Mouse (Mus musculus): Measurements from ENCODE around the gene Gramd1a. TPM values are rescaled to one million over a fixed set of nuclear protein-coding genes. Genes with fewer than 3 reads are reported as not detected.

The Gramd1a gene
- 100 to 1,000 TPM; 123 to 134 TPM for total RNA-seq (2021)
- long read RNA-seq, experiment 1, partial matches to known transcripts, result 26 of 121 reads
- long read RNA-seq, experiment 1, other reads (novel, unspliced or antisense), result 94 of 121 reads
- long read RNA-seq, experiment 2, partial matches to known transcripts, result 29 of 126 reads
- long read RNA-seq, experiment 2, other reads (novel, unspliced or antisense), result 97 of 126 reads

DNA sequence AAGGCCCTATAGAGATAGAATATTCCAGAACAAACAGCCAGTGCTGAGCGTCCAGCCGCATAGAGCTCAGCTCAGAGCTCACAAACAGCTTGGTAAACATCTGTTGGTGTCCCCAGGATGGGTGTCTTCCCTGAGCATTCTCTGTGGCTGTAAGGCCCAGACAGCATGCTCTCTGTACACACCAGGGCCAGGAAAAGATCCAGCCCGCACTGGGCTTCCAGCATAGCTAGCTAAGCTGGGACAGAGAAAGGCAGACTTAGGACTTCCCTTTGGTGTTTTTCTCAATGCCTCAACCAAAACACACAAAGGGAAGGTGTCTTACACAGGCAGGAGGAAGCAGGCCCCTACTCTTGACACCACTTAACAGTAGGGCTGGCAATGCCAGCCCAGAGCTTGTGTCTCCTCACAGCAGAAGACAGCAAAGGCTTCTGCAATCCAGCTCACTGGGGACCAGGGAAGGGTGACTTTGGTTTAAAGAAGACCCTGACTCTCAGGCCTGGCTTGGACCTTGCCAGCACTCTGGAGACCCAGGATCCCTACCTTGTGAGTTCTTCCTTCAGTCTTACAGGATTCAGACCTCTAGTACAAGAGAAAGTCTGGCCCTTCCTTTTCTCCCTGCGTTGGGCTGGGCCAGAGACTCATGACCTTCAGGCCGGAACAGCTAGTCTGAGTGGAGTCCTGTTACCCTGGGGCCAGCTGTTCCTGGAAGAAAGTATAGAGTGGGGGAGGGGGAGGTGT is at the start of gene Gramd1a:
Gramd1a (minus strand) TSS at position 601 of the 738 bp plus-strand sequence.
- no peak for DNase-seq (ENCODE audit: low spot score in 2 of 2)

DNA sequence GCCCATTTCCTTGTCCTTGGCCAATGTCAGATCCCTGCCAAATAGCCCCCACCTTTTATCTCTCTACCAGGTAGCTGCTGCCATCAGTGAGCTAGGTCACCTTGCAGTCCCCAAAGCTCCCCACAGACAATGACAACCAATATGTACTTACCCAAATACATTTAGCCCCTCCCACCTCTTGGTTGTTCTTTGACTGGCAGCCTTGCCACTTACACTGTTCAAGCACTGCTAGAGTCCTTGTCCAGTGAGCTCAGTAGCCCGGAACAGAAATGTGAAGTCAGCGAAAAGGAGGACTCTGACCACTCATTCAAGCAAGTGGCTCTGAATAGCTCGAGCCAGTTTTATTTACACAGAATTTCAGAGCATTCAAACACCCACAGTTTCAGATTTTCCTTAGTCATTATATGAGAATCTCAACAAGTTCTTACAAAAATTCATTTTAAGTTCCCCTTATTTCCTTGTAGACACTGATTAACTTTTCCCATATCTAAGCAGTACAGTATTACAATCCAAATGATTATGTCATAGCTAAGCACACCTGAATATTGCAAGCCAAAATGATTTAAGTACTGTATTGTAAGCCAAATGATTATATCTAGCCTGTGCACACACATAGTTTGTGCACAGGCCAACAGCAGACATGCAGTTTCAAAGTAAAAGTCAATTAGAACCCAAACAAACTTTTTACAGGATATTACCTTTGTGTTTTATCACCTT is 40.1 kb upstream of the Gramd1a start:
- DNase-seq (ENCODE audit: low spot score in 2 of 2), result no peak

DNA sequence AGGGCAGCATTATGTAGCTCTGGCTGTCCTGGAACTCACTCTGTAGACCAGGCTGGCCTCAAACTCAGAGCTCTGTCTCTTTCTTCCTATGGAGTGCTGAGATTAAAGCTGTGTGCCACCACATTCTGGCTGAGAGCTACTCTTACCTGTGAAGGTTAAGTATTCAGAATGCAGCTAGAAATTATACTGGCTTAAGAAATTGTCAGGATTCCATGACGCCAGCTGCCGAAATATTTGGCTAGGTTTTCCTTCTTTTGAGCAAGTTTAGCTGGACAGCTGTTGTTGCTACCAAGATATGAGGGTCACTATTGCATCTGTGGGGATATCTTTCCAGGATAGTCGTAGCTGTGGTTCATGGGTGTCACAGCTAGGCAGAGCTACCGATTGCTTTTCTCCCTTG is 29.0 kb upstream of the Gramd1a start:
- DNase-seq (ENCODE audit: low spot score in 2 of 2), result no peak

DNA sequence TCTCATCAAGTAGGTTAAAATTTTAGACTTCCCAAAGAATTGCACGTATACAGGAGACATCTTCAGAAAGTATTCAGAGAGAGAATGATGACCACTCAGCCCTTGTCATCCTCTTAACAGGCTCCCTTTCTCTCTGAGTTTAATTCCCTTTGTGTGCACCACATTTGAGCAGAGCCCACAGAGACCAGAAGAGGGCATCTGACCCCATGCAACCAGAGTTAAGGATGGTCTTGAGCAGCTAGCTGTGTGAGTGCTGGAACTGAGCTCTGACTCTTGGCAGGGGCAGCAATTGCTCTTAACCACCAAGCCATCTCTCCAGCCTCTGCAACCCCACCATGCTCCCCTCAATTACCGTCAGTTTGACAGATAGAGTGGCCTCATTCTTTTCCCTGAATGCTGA is 27.2 kb upstream of the Gramd1a start:
- no peak for DNase-seq (ENCODE audit: low spot score in 2 of 2)

DNA sequence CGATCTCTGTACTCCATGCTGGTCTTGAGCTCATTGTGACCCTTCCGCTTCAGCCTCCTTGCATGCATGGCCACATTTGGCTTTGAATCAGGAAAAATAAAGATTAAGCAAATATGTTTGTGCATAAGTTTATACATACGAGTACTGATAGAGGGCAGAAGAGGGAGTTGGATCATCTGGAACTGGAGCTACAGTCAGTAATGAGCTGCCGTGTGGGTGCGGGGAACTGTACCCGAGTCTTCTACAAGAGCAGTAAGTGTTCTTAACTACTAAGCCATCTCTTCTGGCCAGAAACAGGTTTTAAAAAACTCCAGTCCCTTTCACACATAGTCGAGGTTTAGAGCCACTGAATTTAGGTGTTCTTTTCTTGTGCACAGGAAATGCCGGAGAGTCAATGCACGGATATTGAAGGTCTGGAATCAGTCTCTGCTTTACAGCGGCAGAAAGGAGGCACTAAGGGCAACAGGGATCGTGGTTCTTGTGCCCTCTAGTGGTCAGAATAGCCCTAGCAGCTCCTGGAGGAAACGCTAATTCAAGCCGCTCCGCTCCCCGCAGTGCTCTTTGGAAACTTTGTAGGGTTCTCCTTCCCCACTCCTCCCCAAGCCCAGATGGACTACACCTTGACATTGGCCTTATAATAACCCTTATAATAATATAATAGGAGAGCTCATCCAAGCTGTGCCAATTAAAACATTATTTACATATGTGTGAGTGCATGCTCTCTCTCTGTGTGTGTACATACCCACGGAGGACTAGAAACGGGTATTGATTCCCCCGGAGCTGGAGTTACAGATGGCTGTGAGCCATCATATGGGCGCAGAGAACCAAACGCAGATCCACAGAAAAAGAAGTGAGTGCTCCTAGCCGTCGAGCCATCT is 21.4 kb upstream of the Gramd1a start:
- peak; percentile 74 to 75 for DNase-seq (ENCODE audit: low spot score in 2 of 2)

GRCm38 (mm10) chr7:31175096-31175495 is 19.4 kb upstream of the Gramd1a start:
- no peak for DNase-seq (ENCODE audit: low spot score in 2 of 2)

GRCm38 (mm10) chr7:31174466-31174865 is 18.8 kb upstream of the Gramd1a start:
- DNase-seq (ENCODE audit: low spot score in 2 of 2), result no peak

DNA sequence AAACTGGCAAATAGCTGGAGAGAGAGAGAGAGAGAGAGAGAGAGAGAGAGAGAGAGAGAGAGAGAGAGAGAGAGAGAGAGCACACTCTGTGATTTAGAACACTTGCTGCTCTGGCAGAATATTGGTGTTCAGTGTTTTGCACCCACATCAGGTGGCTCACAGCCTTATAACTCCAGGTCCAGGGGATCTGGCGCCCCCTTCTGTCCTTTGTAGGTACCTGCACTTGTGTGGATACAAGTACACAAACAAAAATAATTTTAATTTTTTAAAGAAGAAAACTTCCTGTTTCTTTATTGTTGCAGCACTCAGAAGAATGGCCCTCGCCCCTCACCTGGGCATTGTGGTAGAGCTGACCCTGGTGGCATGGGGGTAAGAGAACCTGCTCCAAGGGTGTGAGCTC is 16.5 kb upstream of the Gramd1a start:
- no peak for DNase-seq (ENCODE audit: low spot score in 2 of 2)

- DNase-seq (ENCODE audit: low spot score in 2 of 2), result no peak
Measured at GRCm38 (mm10) chr7:31170520-31170919, 14.8 kb upstream of the Gramd1a start.

DNA sequence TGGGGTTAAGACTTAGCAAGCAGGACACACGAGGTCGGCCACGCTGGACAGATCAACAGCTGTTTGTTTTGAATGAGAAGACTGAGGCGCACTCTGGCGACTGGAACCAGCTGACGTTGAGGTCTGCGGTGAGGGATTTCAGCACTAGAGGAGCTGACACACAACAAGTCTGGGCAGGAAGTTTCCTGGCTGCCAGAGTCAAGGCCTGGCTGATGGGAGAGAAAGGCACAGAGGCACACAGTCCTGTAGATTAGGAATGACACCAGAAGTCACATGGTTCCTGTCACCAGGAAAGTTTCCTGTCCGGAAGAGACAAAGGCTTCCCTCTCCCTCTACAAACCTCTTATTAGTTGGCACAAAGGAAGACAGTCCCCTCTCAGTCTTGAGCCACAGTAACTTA is 12.7 kb upstream of the Gramd1a start:
- DNase-seq (ENCODE audit: low spot score in 2 of 2), result no peak

DNA sequence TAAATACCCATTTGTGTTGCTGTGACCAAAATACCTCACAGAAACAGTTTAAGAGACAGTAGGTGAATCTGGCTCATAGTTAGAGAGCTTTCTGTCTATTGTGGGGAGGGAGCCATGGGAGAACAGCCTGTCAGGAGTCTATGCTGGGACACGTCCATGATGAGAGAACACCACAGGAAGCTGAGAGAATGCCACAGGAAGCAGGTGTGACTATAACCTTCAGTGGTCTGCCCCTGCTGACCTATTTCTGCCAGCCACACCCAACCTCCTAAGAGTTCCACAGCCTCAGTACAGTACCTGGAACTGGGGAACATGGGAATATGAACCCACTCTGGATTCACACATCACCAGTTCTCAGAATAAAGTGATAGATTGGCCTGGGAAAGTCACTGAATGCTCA is 9.1 kb upstream of the Gramd1a start:
- no peak for DNase-seq (ENCODE audit: low spot score in 2 of 2)

GRCm38 (mm10) chr7:31163666-31164577 is 8.2 kb upstream of the Gramd1a start:
- DNase-seq (ENCODE audit: low spot score in 2 of 2), result no peak

DNA sequence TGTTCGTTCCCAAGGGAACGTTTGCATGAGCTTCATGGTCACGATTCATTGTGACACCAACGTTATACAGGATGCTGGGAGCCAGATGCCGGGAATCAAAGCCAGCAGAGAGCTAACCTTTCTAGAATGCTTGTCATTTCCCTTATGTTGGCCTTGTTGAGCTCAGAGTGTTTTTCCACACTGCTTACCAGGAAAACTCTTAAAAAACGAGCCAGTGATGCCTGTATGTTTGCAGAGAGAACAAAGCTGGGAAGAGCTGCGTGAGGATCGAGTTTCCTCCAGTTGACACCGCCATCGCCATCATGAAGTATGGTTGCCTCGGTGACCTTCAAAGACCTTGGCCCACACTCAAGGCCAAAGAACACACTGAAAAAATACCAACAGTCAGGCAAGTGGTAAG is 6.6 kb upstream of the Gramd1a start:
- no peak for DNase-seq (ENCODE audit: low spot score in 2 of 2)

DNA sequence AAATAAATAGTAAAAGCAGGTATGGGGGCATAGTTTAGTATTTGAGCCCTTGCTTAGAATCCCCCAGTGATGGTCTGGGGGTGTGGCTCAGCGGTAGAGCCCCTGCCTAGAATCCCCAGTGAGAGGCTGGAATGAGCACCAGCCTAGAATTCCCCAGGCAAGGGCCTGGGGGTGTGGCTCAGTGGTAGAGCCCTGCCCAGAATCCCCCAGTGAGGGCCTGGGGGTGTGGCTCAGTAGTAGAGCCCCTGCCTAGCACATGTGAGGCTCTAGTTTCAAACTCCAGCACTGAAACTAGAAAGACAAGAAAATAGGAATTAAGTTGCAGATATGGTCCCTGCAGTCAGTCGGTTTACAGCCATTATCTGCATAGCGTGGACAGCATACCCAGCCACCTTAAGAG is 6.1 kb upstream of the Gramd1a start:
- DNase-seq (ENCODE audit: low spot score in 2 of 2), result no peak

DNA sequence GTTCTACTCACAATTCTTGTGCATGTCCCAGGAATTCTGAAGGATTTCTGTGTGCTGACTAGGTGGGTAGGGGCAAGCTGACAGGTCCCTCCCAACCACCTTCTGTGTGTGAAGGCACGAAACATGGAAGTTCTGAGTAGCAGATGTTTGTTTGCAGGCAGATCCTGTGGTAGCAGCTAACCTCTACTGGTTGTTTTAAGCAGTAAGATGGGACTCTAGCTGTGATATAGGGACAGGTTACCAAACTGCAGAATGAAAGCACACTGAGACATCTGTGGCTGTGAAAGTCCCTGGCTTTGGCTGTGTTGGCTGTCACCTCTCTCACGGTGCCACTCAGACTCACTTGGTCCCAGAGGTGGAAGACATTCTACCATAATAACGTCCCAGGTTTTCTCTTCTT is 5.5 kb upstream of the Gramd1a start:
- DNase-seq (ENCODE audit: low spot score in 2 of 2), result no peak

DNA sequence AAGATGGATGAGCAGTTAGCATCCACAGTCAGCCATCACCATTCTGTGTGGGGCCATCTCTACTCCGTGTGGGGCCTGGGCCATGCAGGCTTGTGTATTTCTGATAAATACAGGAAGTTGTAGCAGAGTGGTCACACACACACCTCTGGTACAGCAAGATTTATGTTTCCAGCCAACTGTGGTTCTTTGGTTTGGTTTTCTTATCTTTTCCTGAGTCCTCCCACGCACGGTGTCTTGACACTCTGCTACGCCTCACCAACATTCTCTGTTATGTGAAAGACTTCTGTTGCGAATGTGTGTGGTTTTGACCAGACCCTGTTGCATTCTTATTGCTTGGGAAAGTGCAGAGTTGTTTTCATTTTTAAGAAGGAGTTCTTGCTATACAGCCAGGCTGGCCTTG is 5.1 kb upstream of the Gramd1a start:
- DNase-seq (ENCODE audit: low spot score in 2 of 2), result no peak

GRCm38 (mm10) chr7:31156034-31156928 is 585 bp upstream of the Gramd1a start:
- DNase-seq (ENCODE audit: low spot score in 2 of 2), result no peak

DNA sequence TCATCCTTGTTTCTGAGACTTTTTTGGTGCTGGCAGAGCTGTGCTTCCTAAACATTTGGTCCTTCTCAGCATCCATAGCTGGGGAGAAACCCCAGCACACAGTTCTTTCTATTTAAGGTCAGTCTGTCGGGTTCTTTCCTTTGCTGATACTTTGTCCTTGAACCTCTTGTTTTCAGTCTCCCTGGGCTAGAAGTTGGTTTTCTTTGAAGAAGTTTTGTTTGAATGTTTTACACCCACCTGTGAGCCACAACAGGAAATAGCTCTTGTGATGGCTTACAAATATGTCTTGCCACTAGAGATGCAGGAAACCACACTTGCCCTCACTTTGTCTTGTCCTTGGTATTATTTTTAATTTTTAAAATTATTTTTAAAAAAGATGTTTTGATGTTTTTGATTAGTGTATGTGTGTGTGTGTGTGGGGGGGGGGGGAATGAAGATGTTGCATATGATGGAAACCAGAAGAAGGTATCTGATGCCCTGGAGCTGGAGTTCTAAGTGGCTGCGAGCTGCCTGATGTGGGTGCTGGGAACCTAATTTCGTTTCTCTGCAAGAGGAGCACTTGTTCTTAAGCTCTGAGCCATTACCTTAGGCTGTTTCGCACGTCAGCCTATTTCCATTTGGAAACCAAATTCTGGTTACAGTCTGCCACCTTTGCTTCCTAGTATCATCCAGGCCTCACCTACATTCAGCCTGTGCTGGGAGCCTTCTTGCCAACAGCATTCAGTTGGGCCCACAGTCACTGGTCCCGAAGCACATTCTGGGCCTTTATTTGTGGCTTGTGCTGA is 2.0 kb downstream of the Gramd1a start:
- no peak for DNase-seq (ENCODE audit: low spot score in 2 of 2)
